Mouse (Mus musculus): ENCODE measurements around the gene Dnase2a.
A peak's percentile ranks its signal among the peaks of the same experiment; 100 is the strongest.

The Dnase2a gene

DNA sequence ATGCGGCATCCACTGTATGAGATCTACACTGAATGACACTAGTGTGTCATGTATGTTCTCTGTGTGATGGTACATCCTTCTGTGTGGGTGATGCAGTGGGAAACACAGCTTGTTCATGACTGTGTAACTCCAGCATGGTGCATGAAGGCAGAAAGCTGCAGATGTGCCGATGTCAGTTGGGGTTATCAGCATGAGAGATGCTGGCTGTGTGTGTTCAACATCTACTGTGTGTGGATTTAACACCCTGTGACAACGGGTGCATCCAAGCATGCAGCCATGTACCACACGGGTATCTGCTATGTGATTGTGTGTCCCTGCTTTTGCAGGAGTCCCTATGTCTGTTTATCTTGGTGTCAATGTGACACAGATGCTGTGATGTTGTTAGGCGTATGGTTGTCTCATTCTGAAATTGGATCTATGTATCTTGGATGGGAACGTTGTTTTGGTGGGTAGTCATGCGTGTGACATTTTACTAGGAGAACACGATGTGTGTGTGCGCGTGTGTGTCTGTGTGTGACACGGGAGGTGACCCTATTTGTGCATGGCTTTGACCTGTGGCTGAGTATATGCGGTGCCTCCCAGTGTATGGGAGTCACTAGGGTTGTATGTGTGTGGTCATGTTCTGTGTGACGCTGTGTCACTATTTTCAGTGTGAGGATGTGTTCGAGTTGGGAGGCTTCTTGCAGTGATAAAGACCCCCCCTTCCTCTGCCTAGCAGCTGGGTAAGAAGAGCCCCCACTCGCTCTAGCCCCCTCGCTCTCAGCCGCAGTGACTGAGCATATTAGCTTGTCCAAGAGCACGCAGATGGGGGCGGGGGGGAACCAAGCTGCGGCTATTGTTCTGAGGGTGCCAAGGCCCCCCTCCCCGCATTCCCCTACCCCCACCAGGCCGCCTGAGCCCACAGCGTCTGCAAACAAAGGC lies 27.9 kb downstream of the Dnase2a start:
- peak; percentile 59 to 61 for DNase-seq (ENCODE audit: low spot score in 2 of 2)

DNA sequence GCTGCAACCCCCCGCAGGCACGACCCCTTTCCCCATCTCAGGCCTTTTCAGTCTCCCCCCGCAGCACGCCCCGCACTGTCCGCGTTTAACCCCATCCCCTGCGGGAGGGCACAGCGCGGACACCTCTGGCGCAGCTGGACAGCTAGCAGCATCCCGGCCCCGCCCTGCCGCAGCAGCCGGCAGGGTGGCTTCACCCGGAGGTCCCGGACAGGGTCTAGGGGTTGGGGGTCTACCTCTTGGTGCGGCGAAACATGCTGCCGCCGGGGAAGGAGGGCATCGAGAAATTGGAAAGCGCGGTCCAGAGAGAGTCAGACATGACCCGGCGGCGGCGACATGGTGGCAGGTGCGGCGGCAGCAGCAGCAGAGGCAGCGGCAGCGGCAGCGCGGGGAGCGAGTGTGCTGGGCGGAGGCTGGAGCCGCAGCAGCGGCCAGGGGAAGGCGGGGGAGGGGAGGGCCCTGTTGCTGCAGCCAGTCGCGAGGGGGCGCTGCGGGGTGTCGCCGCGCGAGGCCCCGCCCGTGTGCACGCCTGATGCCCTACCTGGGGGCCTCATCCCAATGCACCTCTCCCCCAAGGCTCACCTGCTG lies 28.7 kb downstream of the Dnase2a start, which contains the start of gene Mast1:
Gene Mast1 (minus strand): TSS at position 398 of the 585 bp plus-strand sequence.
- peak; percentile 83 to 86 for DNase-seq (ENCODE audit: low spot score in 2 of 2)

DNA sequence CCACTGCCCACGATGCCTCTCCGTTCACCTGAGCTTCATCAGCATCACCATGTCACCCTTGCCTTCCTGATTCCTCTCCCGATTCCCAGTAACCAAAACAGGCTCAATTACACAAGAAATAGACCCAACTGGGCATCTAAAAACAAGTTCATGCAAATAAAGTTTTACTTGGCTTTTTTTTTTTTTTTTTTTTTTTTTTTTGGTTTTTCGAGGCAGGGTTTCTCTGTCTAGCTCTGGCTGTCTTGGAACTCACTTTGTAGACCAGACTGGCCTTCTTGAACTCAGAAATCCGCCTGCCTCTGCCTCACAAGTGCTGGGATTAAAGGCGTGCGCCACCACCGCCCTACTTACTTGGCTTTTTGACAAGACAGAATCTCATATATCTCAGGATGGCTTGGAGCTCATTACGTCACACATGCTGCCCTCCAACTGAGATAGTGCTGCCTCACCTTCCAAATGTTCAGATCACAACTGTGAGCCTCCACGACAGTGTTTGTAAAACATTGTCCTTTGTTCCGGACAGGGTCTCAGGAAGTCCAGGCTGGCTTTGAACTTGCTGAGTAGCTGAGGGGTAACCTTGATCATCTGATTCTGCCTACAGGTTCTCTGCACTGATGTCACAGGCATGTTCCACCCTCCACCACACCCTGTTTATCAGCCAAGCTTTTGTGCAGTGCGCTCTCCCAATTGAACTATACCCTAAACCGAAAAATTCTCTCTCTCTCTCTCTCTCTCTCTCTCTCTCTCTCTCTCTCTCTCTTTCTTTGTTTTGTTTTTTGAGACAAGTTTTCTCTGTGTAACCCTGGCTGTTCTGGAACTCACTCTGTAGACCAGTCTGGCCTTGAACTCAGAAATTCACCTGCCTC lies 29.5 kb downstream of the Dnase2a start:
- DNase-seq (ENCODE audit: low spot score in 2 of 2) = no peak

DNA sequence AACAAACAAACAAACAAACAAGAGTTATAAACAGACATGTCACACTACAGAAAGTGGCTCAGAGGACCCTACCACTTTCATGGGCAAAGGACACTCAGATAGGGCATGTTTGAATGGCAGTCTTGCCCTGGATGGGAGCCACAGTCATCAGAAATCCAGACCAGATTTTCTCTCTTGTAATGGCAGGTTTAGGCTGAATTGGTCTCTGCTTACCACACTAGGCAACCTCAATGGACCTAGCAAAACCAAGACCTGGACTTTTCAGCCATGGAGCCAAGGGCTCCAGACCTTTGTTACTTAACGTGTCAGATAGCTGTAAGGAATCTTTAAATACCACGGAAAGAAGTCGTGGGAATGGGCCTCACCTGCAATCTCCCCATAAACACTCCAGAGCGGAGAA lies 35.3 kb downstream of the Dnase2a start:
- DNase-seq (ENCODE audit: low spot score in 2 of 2) = no peak

DNA sequence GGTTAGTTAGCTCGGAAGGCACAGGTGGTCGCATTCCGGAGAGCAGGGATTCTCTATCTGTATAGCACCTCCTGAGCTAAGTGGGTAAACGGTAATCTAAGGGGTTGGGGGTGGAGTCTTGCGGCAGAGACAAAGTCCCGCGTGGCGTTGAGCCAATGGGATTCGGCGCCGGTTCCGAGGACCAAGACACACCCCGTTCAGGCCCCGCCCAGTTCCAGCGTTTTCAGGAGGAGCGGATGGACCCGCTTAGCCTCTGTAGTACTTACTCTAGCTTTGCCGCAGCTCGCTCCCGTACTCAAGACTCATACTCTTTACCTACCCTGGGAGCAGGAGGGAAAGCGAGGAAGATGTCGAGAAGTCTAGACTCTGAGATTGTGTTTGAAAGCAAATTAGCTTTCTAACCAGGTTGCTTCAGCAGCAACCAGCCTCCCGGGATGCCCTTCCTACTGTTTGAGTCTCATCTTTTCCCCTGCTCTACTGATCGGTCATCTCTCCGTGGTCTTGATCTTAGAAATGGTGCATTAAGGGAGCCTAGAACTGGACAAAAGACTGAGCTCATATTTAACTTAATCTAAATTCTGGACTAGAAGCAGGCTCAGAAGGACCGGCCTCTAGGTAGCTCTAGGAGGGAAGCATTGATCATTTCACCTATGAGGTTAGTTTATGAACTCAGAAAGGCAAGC lies 36.3 kb downstream of the Dnase2a start:
- DNase-seq (ENCODE audit: low spot score in 2 of 2) = peak; percentile 88 to 91

DNA sequence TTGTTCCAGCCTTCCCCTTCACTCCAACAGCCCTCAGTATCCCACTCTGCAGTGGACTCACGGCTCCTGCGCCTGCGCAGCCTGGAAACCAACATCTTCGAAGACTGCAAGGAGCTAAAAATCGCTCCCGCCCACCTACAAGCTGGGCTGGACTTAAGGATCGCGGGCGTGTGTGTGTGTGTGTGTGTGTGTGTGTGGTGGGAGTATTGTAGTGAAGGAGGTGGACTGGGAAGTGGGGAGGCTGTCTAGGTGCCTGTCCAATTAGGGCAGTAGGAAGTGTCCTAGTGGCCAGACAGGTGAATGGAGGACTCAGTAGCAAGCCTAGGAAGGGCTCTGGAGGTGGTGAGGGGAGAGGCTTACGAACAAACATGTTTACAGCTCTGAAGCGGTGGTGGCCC lies 36.9 kb downstream of the Dnase2a start:
- DNase-seq (ENCODE audit: low spot score in 2 of 2) = peak; percentile 90 to 94

DNA sequence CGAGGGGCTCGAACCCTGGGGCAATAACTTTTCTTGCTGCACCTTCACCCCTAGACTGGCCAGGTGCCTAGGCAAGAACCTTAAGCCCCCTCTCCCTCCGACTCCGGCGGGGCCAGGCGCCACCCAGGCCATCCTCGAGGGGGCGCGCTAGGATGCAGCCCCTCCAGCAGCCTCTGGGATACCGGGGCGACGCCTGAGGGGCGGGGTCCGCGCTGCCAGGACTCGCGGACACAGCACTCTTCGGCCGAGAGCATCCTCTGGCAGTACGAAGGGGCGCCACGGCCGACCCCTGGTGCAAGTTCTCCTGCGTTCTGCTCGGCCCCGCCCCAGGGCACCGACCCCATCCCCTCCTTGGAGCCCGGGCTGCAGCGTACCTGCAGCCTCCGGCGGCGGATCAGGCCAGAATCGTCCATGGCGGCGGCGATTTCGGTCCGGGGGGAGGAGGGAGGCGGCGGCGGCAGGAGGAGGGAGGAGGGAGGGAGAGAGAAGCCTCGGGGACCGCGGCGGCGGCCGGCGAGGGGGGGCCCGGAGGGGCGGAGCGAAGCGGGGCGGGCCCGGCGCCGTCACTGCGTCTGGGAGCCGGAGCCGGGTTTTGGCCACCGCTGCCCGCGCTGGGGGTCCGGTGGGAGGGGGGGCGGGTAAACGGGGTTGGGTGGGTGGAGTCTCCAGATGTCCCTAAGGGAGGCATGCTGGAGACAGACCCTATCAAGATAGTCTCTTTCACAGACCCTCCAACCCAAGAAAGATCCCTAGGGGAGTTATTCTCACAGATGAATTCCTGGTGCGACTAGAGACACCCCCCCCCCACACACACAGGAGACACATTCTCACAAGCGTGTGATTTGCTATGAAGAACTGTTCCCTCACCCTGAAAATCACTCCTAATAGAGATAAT lies 37.5 kb downstream of the Dnase2a start:
- peak; percentile 78 to 80 for DNase-seq (ENCODE audit: low spot score in 2 of 2)

DNA sequence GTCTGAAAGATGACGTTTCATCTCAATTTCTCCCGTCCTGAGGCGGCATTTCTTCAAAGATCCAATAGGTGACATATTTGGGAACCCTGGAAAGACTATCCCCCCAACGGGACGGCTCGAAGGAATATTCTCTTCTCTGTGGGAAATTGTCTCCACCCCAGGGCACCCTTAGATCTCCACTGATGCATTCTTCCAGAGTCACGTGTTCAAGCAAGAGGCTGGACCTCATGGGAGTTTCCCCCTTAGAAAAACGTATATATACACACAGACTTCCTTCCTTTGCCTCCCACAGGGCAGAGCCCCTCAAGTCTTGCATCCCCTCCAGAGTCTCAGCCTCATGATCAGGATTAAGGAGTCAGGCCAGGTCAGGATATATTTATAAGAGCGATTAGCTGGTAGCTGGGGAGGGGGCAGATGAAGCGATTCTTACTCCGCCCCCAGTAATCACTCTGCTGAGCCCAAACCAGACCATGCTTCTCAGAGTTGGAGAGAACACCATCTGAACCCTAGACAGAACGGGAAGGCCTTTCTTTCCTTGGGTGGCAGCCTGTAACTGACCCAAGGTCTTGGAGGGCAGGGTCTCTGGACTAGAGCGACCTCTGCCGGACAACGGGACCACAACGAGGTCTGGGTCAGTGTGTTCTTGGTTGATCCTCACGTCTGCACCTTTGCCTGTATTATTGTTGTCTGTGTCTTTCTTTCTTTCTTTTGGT lies 38.3 kb downstream of the Dnase2a start, which contains the start of gene Rtbdn:
Gene Rtbdn (plus strand): TSS at position 464 of the 713 bp plus-strand sequence.
- peak; percentile 45 to 75 for DNase-seq (ENCODE audit: low spot score in 2 of 2)

DNA sequence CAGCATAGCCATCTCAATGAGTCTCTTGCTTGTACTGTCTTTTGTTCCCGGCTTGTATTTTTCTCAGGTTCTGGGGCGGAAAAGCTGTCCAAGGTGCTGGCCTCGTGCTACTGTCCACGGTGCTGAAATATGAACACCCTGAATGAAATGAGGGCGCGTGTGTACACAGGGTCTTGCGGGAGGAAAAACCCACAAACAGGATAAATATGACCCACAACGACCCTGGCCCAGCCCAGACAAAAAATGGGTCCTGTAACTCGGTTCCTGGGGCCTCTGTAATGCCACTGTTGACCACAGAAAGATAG lies 38.8 kb downstream of the Dnase2a start:
- DNase-seq (ENCODE audit: low spot score in 2 of 2) = no peak

DNA sequence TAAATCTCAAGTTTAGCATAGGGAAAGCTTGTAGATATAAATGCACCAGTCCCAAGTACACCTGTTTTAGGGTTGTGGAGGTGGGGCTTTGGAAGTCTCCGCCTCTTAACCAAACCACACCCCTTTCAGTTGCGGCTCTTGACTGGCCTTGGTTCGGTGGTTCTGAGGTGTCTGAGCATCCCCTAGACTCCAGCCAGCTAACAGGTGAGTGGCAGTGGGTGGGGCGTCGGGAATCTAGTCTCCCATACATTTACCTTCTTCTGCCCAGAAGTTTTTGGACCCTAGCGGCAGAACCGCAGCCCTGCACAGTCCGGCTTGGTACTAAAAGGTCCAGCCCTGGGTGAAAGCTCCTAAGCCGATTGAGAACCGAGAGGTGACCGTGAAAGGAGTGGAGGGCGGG lies 41.4 kb downstream of the Dnase2a start:
- DNase-seq (ENCODE audit: low spot score in 2 of 2) = no peak

DNA sequence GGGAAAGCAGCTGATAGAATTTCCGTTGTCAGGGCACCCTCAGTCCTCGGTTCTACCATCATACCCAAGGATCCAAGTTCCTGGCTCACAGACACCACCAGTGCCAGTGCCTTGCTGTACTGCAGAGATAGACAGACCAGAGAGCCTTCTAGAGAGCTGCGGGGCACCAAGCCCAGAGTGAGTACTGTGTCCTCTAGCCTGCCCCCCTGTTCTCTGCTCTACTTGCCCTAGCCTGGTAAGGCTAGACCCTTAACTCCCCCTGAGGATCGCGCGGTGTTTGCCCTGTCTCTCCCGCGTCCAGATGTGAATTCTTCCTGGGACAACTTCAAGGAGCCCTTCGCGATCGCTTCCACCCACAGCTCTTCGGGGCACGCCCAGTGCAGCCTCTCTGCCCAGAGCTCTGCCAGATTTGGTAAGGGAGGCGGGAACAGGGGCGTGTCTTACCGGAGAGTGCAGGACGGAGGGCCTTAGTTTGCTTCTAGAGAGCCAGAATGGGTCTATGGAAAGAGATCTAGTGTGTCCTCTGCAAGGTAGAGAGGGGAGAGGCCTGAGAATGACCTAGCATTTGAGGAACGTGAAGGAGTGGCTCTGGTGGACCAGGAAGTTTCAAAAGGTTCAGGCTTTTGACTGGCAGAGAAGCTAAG lies 44.4 kb downstream of the Dnase2a start:
- no peak for DNase-seq (ENCODE audit: low spot score in 2 of 2)

DNA sequence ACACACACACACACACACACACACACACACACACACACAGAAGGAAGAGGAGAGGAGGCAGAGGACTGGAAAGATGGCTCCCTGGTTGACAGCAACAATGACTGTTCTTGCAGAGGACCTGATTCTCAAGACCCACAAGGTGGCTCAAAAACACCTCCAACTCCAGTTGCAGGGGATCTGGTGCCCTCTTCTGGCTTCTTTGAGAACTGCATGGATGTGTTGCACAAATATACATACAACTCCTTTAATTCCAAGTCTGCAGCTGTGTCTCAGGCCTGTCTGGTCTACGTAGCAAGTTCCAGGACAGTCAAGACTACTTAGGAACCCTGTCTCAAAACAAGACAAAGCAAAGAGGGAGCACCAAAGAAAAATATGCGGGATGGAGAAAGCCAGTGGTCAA lies 48.4 kb downstream of the Dnase2a start:
- DNase-seq (ENCODE audit: low spot score in 2 of 2) = peak; percentile 77 to 83

DNA sequence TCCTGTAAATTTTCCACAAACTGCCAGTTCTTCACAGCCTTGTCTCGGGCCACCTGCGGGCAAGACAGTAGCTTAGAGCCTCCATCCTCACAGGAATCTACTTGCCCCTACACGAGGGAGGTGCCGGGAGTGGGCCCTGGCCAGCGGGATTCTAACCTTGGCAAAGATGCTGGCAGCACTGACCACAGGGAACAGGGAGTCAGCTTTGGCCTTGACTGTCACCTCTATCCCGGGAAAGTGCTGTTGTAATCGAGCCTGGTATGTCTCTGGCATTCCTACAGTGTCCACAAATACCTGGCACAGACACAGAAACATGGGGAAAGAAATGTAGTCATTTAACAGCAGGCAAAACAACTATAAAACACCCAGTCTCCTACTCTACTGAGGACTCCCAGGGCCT lies 51.5 kb downstream of the Dnase2a start:
- no peak for DNase-seq (ENCODE audit: low spot score in 2 of 2)

DNA sequence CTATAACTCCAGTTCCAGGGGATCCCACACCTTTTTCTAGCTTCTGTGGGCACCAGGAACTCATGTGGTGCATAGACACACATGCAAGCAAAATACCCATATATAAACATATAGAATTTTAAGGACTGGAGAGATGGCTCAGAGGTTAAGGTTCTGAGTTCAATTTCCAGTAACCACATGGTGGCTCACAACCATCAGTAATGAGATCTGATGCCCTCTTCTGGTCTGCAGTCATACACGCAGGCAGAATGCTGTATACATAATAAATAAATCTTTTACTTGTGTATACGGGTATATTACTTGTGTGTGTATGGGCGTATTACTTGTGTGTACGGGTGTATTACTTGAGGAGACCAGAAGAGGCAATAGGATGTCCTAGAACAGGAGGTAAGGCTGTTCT lies 55.6 kb downstream of the Dnase2a start:
- DNase-seq (ENCODE audit: low spot score in 2 of 2) = no peak

DNA sequence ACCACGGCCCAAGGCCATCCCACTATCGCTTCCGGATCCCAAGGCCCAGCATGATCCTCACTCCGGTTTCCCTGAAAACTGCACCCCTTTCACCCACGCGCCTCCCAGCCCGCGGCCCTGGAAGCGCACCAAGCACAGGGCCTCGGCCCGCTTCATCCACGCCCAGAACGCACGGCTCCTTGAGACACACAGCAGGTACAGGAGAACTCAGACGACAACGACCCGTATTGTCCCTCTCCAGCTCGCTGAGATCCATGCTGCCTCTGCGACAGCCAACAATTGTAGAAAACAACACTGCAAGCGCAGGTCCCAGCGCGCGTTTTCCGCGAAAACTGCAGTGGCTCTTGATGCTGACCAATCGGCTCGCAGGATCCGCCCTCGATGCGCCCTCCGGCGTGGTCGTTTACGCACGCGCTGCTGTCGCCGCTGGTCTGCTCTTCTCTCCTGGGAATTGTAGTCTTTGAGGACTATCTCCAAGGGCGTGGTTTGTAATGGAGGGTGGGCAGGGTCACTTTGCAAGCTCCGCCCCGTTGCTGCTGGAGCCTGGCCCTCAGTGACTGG lies 57.5 kb downstream of the Dnase2a start:
- peak; percentile 97 to 98 for DNase-seq (ENCODE audit: low spot score in 2 of 2)

DNA sequence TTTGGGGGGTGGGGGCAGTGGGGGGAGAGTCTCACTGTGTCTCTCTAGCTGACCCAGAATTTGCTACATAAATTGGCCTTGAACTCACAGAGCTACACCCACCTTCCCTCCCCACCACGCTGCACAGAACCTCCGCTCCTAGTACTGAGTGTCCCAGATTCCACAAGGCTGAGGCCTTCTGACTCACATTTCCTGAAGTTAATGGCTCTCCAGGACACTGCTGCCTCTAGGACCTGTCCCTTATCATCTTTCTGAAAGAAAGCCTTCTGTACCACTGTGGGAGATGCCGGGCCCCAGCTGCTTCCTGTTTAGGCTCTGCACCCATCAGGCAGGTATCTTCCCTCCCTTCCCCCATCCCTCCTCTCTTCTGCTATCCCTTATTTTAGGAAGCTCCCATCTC lies 58.2 kb downstream of the Dnase2a start:
- DNase-seq (ENCODE audit: low spot score in 2 of 2) = no peak

DNA sequence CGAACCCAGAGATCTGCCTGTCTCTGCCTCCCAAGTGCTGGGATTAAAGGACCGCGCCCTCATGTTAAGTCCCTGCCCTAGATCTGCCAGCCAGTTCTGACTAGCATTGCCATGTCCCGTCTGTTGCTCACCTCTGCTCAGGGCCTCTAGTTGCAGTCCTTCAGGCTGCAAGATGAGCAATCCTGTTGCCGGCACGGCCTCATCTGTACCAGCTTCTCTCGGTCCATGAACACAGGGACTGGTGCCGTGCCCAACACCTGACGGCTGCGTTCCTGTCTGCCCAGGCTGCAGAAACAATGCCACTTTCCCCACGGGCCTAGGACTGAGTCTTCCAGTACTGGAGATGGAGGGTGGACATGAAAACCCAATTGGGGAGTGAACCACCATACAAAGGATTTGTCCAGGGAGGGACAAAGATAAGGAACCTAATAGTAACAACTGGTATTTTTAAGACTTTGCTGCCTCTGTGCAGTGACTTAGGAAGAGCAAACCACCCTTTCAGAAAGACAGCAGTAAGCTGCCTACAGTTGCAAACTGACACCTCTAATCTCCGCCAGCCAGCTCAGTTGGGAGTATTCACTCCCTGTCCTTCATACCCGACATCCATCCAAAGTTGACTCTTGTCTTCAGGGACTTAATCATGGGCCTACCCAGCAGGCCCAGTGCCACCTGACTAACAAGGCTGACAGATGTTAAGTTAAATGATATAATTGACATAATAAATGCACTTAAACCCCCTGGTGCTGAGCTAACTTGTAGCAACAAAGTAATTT lies 59.4 kb downstream of the Dnase2a start:
- DNase-seq (ENCODE audit: low spot score in 2 of 2) = no peak

DNA sequence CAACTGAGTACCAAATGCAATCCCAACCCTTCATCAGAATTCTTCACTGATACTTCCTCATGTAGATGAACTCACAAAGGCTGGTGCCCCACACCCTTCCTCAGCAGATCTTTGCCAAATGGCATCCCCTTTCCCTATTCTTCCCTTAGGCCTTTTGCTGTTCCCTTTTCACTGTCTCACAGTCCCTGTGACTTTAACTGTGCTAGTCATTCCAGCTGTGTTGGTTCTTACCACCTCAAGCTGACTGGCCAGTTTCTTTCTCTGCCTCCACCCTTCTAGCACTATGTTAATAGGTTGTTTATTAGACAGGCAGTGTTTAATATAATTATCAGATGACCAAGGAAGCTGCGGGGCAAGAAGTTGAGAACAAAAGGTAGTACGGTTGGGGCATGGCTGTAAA lies 60.3 kb downstream of the Dnase2a start:
- DNase-seq (ENCODE audit: low spot score in 2 of 2) = no peak

All from right cerebral cortex, postnatal 10 days (tissue).